Mouse (Mus musculus): ENCODE measurements around the gene Zranb3.
"Not testable (repeated sequence)": the region's sequence is repeated elsewhere in the genome, so short reads cannot be mapped to it uniquely, and the experiment has no call there.

Zranb3 gene

GRCm38 (mm10) chr1:128060655-128061344 is 42.0 kb downstream of the Zranb3 start:
- DNase-seq (ENCODE audit: low spot score), result no peak

- DNase-seq (ENCODE audit: low spot score), result no peak
These were observed 44.2 kb downstream of the Zranb3 start for GRCm38 (mm10) chr1:128058625-128059024.

DNA sequence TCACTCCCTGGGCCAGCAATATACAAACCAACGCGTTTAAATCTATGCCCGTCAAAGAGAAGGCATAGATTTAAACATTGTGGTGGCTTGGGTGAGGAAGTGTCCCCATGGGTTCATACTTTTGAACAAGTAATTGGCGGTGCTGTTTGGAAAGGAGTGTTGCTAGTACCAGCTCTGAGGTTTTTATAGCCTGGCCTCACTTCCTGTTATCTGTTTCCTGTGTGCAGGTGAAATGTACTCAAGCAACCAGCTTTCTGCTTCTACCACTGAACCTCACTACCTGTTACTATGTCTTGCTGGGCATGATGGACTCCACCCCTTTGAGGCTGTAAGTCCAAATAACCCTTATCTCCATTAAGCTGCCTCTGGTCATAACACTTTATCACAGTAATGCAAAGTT is 45.6 kb downstream of the Zranb3 start:
- no peak for DNase-seq (ENCODE audit: low spot score)

DNA sequence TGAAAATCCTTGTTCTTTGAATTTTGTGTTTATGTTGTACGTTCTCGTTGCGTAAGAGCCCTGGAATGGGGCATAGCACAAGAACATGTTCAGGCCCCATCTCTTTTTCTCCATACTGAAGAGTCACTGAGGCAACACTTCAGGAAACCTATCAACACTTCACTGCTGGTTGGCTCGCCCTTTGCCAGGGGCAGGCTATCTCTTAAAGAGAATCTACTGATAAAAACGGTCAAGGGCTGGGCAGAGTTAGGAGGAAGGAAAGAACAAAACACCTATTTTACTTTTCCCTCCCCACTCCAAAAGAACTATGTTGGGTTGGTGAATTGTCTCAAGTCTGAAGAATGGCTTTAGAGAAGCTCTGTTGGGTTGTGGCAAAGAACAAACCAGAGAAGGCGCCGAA is 55.9 kb downstream of the Zranb3 start:
- no peak for DNase-seq (ENCODE audit: low spot score)

DNA sequence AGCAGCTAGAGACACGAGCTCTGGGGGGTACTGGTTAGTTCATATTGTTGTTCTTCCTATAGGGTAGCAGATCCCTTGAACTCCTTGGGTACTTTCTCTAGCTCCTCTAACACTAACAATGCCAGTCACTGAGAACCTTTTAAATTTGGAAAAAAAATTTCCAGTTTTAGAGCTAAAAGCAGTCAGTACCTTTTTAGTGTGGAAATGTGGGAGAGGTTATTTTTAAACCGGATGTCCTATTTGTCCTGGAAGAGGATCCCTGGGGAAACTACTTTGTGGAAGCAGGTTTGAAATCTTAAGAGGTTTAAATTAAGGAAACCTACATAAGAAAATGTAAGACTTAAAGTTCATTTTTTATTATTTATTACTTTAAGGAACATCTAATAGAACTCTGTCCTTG is 56.4 kb downstream of the Zranb3 start:
- DNase-seq (ENCODE audit: low spot score), result no peak

- DNase-seq (ENCODE audit: low spot score), result no peak
These were observed 58.7 kb downstream of the Zranb3 start for GRCm38 (mm10) chr1:128044181-128044580.

DNA sequence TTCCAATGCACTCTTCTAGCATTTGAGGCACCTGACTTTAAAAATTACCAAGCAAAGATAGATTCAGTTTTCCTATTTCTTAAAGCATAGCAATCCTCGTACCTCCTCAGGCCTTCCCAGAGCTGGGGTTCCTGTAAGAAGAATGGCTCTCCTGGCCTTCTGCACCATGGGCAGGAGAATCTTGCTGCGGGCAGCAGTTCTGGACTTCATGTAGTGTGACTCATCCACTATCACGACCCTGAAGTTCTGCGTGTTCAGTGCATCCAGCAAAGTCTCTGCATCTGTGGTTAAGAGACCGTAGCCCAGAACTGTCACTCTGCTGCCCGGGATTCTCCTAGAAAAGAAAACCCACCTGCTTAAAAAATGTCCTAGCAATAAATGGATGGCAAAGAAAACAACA is 66.6 kb downstream of the Zranb3 start:
- DNase-seq (ENCODE audit: low spot score), result no peak

DNA sequence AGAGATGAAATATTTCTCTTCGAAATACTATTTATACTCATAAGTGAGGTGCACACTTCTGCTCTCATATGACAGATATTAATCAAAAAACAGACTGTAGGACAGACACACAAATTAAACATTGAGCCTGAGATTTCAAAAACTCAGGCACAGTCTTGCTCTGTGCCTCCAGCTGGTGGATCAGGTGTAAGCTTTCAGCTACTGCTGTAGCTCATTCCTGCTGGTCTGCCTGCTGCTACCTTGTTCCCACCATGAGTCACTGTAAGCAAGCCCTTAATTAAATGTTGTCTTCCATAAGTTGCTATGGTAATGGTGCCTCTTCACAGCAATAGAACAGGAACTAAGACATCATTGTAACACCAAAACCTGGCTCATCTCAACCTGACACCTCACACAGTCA is 70.7 kb downstream of the Zranb3 start:
- DNase-seq (ENCODE audit: low spot score), result no peak

DNA sequence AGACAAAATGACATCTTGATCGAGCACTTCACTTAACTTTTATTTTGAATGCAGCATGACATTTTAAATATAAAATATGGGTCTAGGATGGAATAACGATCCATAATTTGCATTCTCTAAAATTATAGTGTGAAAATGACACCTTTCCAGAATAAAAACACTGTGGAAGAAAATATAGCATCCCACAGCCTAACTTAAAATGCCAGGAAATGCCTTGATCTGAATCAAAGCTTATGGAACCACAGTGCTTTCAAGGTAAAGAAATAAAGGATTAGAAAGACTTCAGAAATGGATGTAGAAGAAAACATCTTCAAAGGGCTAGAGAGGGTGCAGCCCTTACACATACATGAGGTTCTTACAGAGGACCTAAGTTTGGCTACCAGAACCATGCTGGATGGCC is 71.3 kb downstream of the Zranb3 start:
- DNase-seq (ENCODE audit: low spot score), result no peak

GRCm38 (mm10) chr1:128024363-128025114 is 78.3 kb downstream of the Zranb3 start:
- DNase-seq (ENCODE audit: low spot score), result no peak

DNA sequence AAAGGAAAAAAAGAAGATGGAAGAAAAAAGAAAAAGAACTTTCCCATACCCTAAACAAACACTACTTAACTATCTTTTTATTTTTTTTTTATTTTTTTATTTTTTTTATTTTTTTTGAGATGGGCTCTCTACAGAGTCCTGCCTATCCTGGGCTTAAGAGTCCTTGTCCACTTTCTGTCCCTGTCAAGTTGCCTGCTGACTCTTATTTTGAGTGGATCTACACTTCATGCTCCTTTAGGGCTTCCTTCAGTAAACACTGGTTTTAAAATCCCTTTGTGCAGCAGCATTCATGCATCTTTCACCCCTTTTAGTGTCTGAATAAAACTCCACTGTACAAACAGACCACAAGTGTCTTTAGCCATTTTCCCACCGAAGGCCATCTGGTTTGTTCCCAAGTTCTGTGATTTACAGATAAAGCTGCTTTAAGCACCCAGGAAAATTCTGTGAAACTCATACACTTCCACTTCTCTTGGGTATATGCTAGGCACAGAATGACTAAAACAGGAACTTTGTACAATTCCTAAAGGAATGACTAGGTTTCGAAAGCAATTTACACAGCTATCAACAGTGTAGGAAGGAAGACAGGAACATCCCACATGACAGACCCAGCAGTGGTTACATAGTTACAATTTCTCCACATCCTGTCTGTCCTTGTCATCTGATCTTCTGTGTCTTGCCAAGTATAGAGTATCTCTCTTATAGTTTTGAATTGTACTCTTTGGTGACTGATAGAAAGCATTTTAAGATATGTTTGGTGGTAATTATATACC is 82.7 kb downstream of the Zranb3 start:
- DNase-seq (ENCODE audit: low spot score), result no peak

- no peak for DNase-seq (ENCODE audit: low spot score)
These were observed 86.8 kb downstream of the Zranb3 start for GRCm38 (mm10) chr1:128016035-128016492.

- DNase-seq (ENCODE audit: low spot score), result no peak
These were observed 89.0 kb downstream of the Zranb3 start for GRCm38 (mm10) chr1:128013698-128014386.

GRCm38 (mm10) chr1:128009751-128010150 is 93.1 kb downstream of the Zranb3 start:
- no peak for DNase-seq (ENCODE audit: low spot score)

DNA sequence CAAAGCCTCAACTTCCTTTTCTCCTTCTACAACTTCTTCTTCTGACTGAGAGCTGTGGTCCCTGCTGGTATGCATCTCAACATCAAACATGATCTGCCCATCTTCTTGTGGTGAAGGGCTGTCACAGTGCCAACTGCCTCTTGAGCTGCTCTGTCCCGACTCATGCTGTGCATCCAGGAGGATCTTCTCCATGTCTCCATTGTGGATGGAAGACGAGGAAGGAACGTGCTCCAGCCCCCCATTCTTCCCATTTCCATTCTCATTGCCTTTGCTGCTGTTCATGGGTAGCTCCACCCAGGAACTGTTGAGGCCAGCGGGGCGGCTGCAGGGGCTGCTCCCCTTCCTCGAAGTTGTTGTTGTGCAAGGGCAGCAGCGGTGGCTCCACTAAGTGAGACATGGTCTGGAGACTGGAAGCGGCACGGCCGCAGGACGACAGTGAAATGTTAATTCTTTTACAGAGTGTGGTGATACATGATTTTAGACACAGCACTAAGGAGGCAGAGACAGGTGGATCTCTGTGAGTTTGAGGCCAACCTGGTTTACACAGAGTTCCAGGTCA is 96.7 kb downstream of the Zranb3 start:
- DNase-seq (ENCODE audit: low spot score), result not testable (repeated sequence)

GRCm38 (mm10) chr1:128004371-128004720 is 98.5 kb downstream of the Zranb3 start:
- DNase-seq (ENCODE audit: low spot score), result no peak

DNA sequence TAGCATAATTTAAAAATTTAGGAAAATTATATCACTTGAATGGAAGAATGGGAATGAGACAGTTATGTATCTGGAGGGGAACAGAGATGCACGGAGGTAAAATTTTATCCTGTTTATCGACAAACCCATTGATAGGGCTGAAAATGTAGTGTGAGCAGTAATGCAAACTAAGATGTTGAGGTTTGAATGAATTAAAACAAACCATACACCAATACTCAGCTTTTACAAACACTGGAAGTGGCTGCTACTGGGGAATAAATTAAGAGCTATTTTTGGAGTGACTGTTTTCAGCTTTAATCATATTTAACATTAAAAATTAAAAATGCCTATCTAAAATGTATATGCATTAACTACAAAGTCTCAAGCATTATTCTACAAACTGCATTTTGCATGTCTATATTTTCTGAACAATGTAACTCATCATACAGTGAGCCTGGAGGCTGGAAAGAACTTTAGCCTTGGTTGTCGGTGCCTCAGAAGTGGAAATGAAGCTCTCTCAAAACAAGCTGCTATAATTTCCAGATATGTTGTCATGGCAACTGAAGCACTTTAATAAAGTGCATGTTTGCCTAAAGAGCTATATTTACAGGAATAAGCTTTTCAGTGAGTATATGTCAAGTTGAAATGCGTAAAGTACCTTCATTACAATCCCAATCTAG is 99.0 kb downstream of the Zranb3 start:
- no peak for DNase-seq (ENCODE audit: low spot score)

DNA sequence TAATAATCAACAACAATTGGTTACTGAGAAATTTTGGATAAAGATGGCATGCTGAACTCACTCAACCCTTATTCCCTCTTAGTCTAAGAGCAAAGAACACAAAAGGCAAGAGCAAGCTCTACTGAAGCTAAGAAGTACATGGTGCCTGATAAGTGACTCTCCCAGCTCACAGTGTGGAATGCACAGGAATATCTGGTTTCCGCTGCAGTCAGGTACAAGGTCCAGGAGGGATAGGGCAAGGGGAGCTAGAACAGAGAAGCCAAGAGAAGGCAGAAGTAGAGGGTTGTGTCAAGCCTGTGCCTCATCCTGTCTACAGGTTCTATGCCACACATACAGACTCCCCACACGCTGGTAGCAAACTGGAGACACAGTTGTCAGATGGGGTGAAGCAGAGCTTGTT is 100.7 kb downstream of the Zranb3 start:
- no peak for DNase-seq (ENCODE audit: low spot score)

- not testable (repeated sequence) for DNase-seq (ENCODE audit: low spot score)
These were observed 101.9 kb downstream of the Zranb3 start for GRCm38 (mm10) chr1:128000931-128001330.

- DNase-seq (ENCODE audit: low spot score), result no peak
These were observed 109.0 kb downstream of the Zranb3 start for GRCm38 (mm10) chr1:127993892-127994291.
